In genomic region chr4:134019641-134020351, GRCm38 (mm10) we compare ENCODE assay signal across 8 mouse cellular contexts. TPM values are rescaled to one million over a fixed set of nuclear protein-coding genes. Genes with fewer than 3 reads are reported as not detected.
DNase-seq lines count a peak whose midpoint lies in the region; ATAC-seq lines count a peak whose summit lies in the region.

No protein-coding gene starts in this region.

- H3K36me3 ChIP-seq in kidney, embryonic 15.5 days = no peaks in the 10 kb centered on the region
- H3K36me3 ChIP-seq in forebrain, embryonic 11.5 days (ENCODE audit: control insufficient read depth, insufficient read depth, low read length) = no peaks in the 10 kb centered on the region
- H3K36me3 ChIP-seq in liver, embryonic 13.5 days = no peaks in the 10 kb centered on the region

- no peaks in the 10 kb centered on the region for H3K9me3 ChIP-seq in kidney, embryonic 15.5 days (replicated peaks)
- H3K9me3 ChIP-seq in forebrain, embryonic 11.5 days (ENCODE audit: control insufficient read depth, low read length) = no peaks in the 10 kb centered on the region
- no peaks in the 10 kb centered on the region for H3K9me3 ChIP-seq in liver, embryonic 13.5 days (replicated peaks)

- H3K4me2 ChIP-seq in kidney, embryonic 15.5 days = peak overlapping the region; percentile 31; the same call in 1 of the 2 replicates
- peak overlapping the region; percentile 68 for H3K4me2 ChIP-seq in forebrain, embryonic 11.5 days (ENCODE audit: low read depth, low read length, severe bottlenecking)
- H3K4me2 ChIP-seq in liver, embryonic 13.5 days = peak overlapping the region; percentile 49

- WGBS in kidney, embryonic 15.5 days = 4% methylated on average over 16 of the region's 16 CpGs
- 2% methylated on average over 16 of the region's 16 CpGs for WGBS in forebrain, embryonic 11.5 days
- 2% methylated on average over 16 of the region's 16 CpGs for WGBS in liver, embryonic 13.5 days (ENCODE audit: insufficient replicate concordance)

- H3K27ac ChIP-seq in kidney, embryonic 15.5 days = no peak overlapping the region
- peak overlapping the region; percentile 87 for H3K27ac ChIP-seq in forebrain, embryonic 11.5 days (ENCODE audit: low read depth, low read length)
- H3K27ac ChIP-seq in liver, embryonic 13.5 days = peak overlapping the region; percentile 66

- no peak overlapping the region; the same call in 1 of the 2 replicates for H3K4me3 ChIP-seq in kidney, embryonic 15.5 days (replicated peaks)
- peak overlapping the region; percentile 48 for H3K4me3 ChIP-seq in forebrain, embryonic 11.5 days (ENCODE audit: low read depth, low read length)
- H3K4me3 ChIP-seq in liver, embryonic 13.5 days (replicated peaks) = 0 out of 2 replicates have a peak overlapping the region, but pooled peaks have one; percentile 9

- peaks cover 52% of the 10 kb centered on the region for H3K27me3 ChIP-seq in kidney, embryonic 15.5 days
- no peaks in the 10 kb centered on the region for H3K27me3 ChIP-seq in forebrain, embryonic 11.5 days (ENCODE audit: control insufficient read depth, insufficient read depth, low read length)
- H3K27me3 ChIP-seq in liver, embryonic 13.5 days = peaks cover 67% of the 10 kb centered on the region

- no peak overlapping the region for H3K9ac ChIP-seq in kidney, embryonic 15.5 days
- peak overlapping the region; percentile 52 for H3K9ac ChIP-seq in forebrain, embryonic 11.5 days (ENCODE audit: low read length)
- no peak overlapping the region for H3K9ac ChIP-seq in liver, embryonic 13.5 days

- ATAC-seq in kidney, embryonic 15.5 days (replicated peaks; ENCODE audit: low FRiP score) = no peak
- ATAC-seq in forebrain, embryonic 11.5 days (replicated peaks; ENCODE audit: low FRiP score) = peak; percentile 55; the same call in 1 of the 2 replicates
- ATAC-seq in liver, embryonic 13.5 days (ENCODE audit: low read depth) = peak; percentile 58

- DNase-seq in kidney, postnatal 25 days = no peak
- DNase-seq in forebrain, embryonic 11.5 days (ENCODE audit: low spot score) = peak; percentile 74
- no peak for DNase-seq in liver, embryonic 13.5 days
- peak; percentile 77 for DNase-seq in retina, embryonic 14.5 days (ENCODE audit: low spot score)
- DNase-seq in layer of hippocampus, postnatal 14 days (ENCODE audit: low spot score in 2 of 2) = no peak
- no peak for DNase-seq in urinary bladder, postnatal 25 days (ENCODE audit: low spot score)
- no peak for DNase-seq in spleen, postnatal 10 days (ENCODE audit: low spot score in 2 of 2)

- peaks cover 42% of the 10 kb centered on the region for H3K4me1 ChIP-seq in kidney, embryonic 15.5 days
- H3K4me1 ChIP-seq in forebrain, embryonic 11.5 days (replicated peaks; ENCODE audit: control insufficient read depth, insufficient read depth, low read length) = peaks cover 35% of the 10 kb centered on the region
- peaks cover 4% of the 10 kb centered on the region for H3K4me1 ChIP-seq in liver, embryonic 13.5 days (replicated peaks)

RNA-seq across cellular contexts. Expression of gene Lin28a, which starts 1.2 kb away (rescaled TPM):
- 0.17 and 0.18 TPM in 2 replicates for polyA plus RNA-seq in kidney, embryonic 15.5 days (2015; fragmentation: Nextera tagmentation; extraction: Ambion mirVana)
- 1.6 and 2.3 TPM in 2 replicates for polyA plus RNA-seq in forebrain, embryonic 11.5 days (2014; fragmentation: Nextera tagmentation; extraction: Ambion mirVana)
- polyA plus RNA-seq in liver, embryonic 13.5 days (2015; fragmentation: Nextera tagmentation; extraction: Ambion mirVana) = 1.8 and 2.0 TPM in 2 replicates
- not detected for total RNA-seq in layer of hippocampus, postnatal 14 days (2021)

RNA-seq across cellular contexts. Expression of gene Dhdds, which starts 19.1 kb away (rescaled TPM):
- 47.4 and 48.4 TPM in 2 replicates for polyA plus RNA-seq in kidney, embryonic 15.5 days (2015; fragmentation: Nextera tagmentation; extraction: Ambion mirVana)
- polyA plus RNA-seq in forebrain, embryonic 11.5 days (2014; fragmentation: Nextera tagmentation; extraction: Ambion mirVana) = 41.9 and 46.5 TPM in 2 replicates
- 19.7 and 23.5 TPM in 2 replicates for polyA plus RNA-seq in liver, embryonic 13.5 days (2015; fragmentation: Nextera tagmentation; extraction: Ambion mirVana)
- total RNA-seq in layer of hippocampus, postnatal 14 days (2021) = 10 to 100 TPM; 57.9 to 65.2 TPM

RNA-seq across cellular contexts. Expression of gene Zfp683, which starts 33.8 kb away (rescaled TPM):
- not detected in 2 replicates for polyA plus RNA-seq in kidney, embryonic 15.5 days (2015; fragmentation: Nextera tagmentation; extraction: Ambion mirVana)
- polyA plus RNA-seq in forebrain, embryonic 11.5 days (2014; fragmentation: Nextera tagmentation; extraction: Ambion mirVana) = not detected in 2 replicates
- not detected in 2 replicates for polyA plus RNA-seq in liver, embryonic 13.5 days (2015; fragmentation: Nextera tagmentation; extraction: Ambion mirVana)
- total RNA-seq in layer of hippocampus, postnatal 14 days (2021) = not detected

RNA-seq across cellular contexts. Expression of gene Crybg2, which starts 40.8 kb away (rescaled TPM):
- 3.9 and 4.4 TPM in 2 replicates for polyA plus RNA-seq in kidney, embryonic 15.5 days (2015; fragmentation: Nextera tagmentation; extraction: Ambion mirVana)
- polyA plus RNA-seq in forebrain, embryonic 11.5 days (2014; fragmentation: Nextera tagmentation; extraction: Ambion mirVana) = 1.9 and 2.5 TPM in 2 replicates
- 0.22 and 0.25 TPM in 2 replicates for polyA plus RNA-seq in liver, embryonic 13.5 days (2015; fragmentation: Nextera tagmentation; extraction: Ambion mirVana)
- 1 to 10 TPM; 1.2 to 2.2 TPM for total RNA-seq in layer of hippocampus, postnatal 14 days (2021)

RNA-seq across cellular contexts. Expression of gene Hmgn2, which starts 51.3 kb away (rescaled TPM):
- 2,667 and 2,783 TPM in 2 replicates for polyA plus RNA-seq in kidney, embryonic 15.5 days (2015; fragmentation: Nextera tagmentation; extraction: Ambion mirVana)
- 4,212 and 4,469 TPM in 2 replicates for polyA plus RNA-seq in forebrain, embryonic 11.5 days (2014; fragmentation: Nextera tagmentation; extraction: Ambion mirVana)
- polyA plus RNA-seq in liver, embryonic 13.5 days (2015; fragmentation: Nextera tagmentation; extraction: Ambion mirVana) = 779 and 917 TPM in 2 replicates
- 100 to 1,000 TPM; 153 to 159 TPM for total RNA-seq in layer of hippocampus, postnatal 14 days (2021)

Comparison
In these comparisons a context has a peak if more than half of its experiments do, and no peak if none do; other contexts are left out.
1. DNase-seq: peak in forebrain, embryonic 11.5 days (single experiment) and retina, embryonic 14.5 days (single experiment); none in kidney, postnatal 25 days (0 of 2), liver, embryonic 13.5 days (single experiment), layer of hippocampus, postnatal 14 days (0 of 2), urinary bladder, postnatal 25 days (single experiment) and spleen, postnatal 10 days (0 of 2).
2. Peak in every context shown above with its lines, with median percentiles within 50 percentile points of each other: H3K4me2 ChIP-seq.